Mouse (Mus musculus) hindbrain, embryonic 15.5 days (tissue): ENCODE data around the gene Mterf4. TPM values are rescaled to one million over a fixed set of nuclear protein-coding genes. Genes with fewer than 3 reads are reported as not detected.

Source experiments
- ATAC-seq: fragments of 200-750 bp; cut with Nextera tagmentation; 2 replicates; pipeline ENCODE4 v1.8.0; 2017; ENCODE audit warnings: low read depth, moderate number of reproducible peaks, moderate TSS enrichment; ENCODE audit not compliant: low FRiP score
- H3K27ac ChIP-seq: fragments of 300-500 bp; sonication (generic); replicated peaks from 2 replicates; pipeline ENCODE4 v1.5.1; 2015; ENCODE audit warnings: mild to moderate bottlenecking, inconsistent platforms
- H3K27me3 ChIP-seq: fragments of 300-500 bp; sonication (generic); 2 replicates; pipeline ENCODE4 v1.6.1; 2015; ENCODE audit warnings: control low read depth, inconsistent platforms
- H3K36me3 ChIP-seq: fragments of 300-500 bp; sonication (generic); 2 replicates; pipeline ENCODE4 v1.6.1; 2015; ENCODE audit warnings: control low read depth, inconsistent platforms
- H3K4me1 ChIP-seq: fragments of 300-500 bp; sonication (generic); replicated peaks from 2 replicates; pipeline ENCODE4 v1.6.1; 2015; ENCODE audit warnings: control low read depth, inconsistent platforms
- H3K4me2 ChIP-seq: fragments of 300-500 bp; sonication (generic); 2 replicates; pipeline ENCODE4 v1.6.1; 2015; ENCODE audit warnings: moderate library complexity, mild to moderate bottlenecking, inconsistent platforms
- H3K4me3 ChIP-seq: fragments of 300-500 bp; sonication (generic); 2 replicates; pipeline ENCODE4 v1.5.1; 2015; ENCODE audit warnings: mild to moderate bottlenecking, inconsistent platforms
- H3K9ac ChIP-seq: fragments of 300-500 bp; sonication (generic); 2 replicates; pipeline ENCODE4 v1.6.1; 2015; ENCODE audit warnings: inconsistent platforms
- H3K9me3 ChIP-seq: fragments of 300-500 bp; sonication (generic); 2 replicates; pipeline ENCODE4 v1.6.1; 2016; ENCODE audit warnings: control low read depth, inconsistent platforms
- WGBS: fragments of 180-500 bp; shearing (Covaris S2); methylation state at CpG from one replicate; pipeline ENCODE4 v1.1.7; 2015; 5-methylcytosine and 5-hydroxymethylcytosine counted together
- microRNA-seq: library from miRNA; unstranded; fragments of <30 nt; microRNA quantifications from one replicate; pipeline ENCODE4, GENCODE M21; 2016
- polyA plus RNA-seq: library from polyadenylated mRNA; unstranded; fragments of >200 nt; fragmentation: Nextera tagmentation; extraction: Ambion mirVana; gene quantifications from 2 replicates; pipeline ENCODE4 v1.2.1, GENCODE M21; 2015

The Mterf4 gene
- polyA plus RNA-seq, 1 experiment from 2014 or later: 33.6 TPM

GRCm38 (mm10) chr1:93252586-93252985, 53.1 kb downstream of the Mterf4 start:
- Histone ChIP-seq H3K9ac (no peak overlapping the region), H3K27ac (no peak overlapping the region), H3K9me3 (no peaks in the 10 kb centered on the region), H3K36me3 (no peaks in the 10 kb centered on the region), H3K4me1 (no peaks in the 10 kb centered on the region), H3K27me3 (no peaks in the 10 kb centered on the region), H3K4me3 (no peak overlapping the region), H3K4me2 (no peak overlapping the region)
- WGBS: 67% methylated on average over 2 of the region's 2 CpGs
- no peak for ATAC-seq

Small RNAs within 50 kb of the gene (microRNA-seq; reads per million reads assigned to microRNA genes)
- gene Mir6345 (not detected), gene Mir6901 (not detected), gene Mir6902 (not detected)

Other genes starting within 250 kb of the Mterf4 start
- gene Kif1a, start 204.0 kb downstream of the Mterf4 start, polyA plus RNA-seq: 456 and 490 TPM in 2 replicates
- gene Agxt, start 170.7 kb downstream of the Mterf4 start, polyA plus RNA-seq: not detected in 2 replicates
- 0.23 and 0.28 TPM in 2 replicates for gene 2310007B03Rik, start 145.0 kb downstream of the Mterf4 start, polyA plus RNA-seq
- gene Crocc2, start 137.2 kb downstream of the Mterf4 start, polyA plus RNA-seq: 0.35 and 0.45 TPM in 2 replicates
- 11.2 and 18.6 TPM in 2 replicates for gene Sned1, start 70.1 kb downstream of the Mterf4 start, polyA plus RNA-seq
- 50.6 and 54.9 TPM in 2 replicates for gene Ppp1r7, start 36.9 kb upstream of the Mterf4 start, polyA plus RNA-seq
- gene Pask, start 37.6 kb upstream of the Mterf4 start, polyA plus RNA-seq: 6.5 and 7.2 TPM in 2 replicates
- 0.88 and 1.2 TPM in 2 replicates for gene Ano7, start 68.0 kb upstream of the Mterf4 start, polyA plus RNA-seq
- gene Hdlbp, start 172.9 kb upstream of the Mterf4 start, polyA plus RNA-seq: 66.9 and 82.4 TPM in 2 replicates
- gene Farp2, start 206.2 kb upstream of the Mterf4 start, polyA plus RNA-seq: 4.9 and 5.1 TPM in 2 replicates